Mouse (Mus musculus) midbrain, embryonic 15.5 days (tissue): ENCODE data around the gene N4bp1. TPM values are rescaled to one million over a fixed set of nuclear protein-coding genes. Genes with fewer than 3 reads are reported as not detected.

Source experiments
- ATAC-seq: fragments of 200-750 bp; cut with Nextera tagmentation; replicated peaks from 2 replicates; pipeline ENCODE4 v1.8.0; 2017; ENCODE audit warnings: moderate TSS enrichment
- H3K27ac ChIP-seq: fragments of 300-500 bp; sonication (generic); 2 replicates; pipeline ENCODE4 v1.5.1; 2015; ENCODE audit warnings: mild to moderate bottlenecking, inconsistent platforms
- H3K27me3 ChIP-seq: fragments of 300-500 bp; sonication (generic); replicated peaks from 2 replicates; pipeline ENCODE4 v1.6.1; 2015; ENCODE audit warnings: inconsistent platforms
- H3K36me3 ChIP-seq: fragments of 300-500 bp; sonication (generic); replicated peaks from 2 replicates; pipeline ENCODE4 v1.6.1; 2015; ENCODE audit warnings: inconsistent platforms
- H3K4me1 ChIP-seq: fragments of 300-500 bp; sonication (generic); 2 replicates; pipeline ENCODE4 v1.6.1; 2015; ENCODE audit warnings: inconsistent platforms
- H3K4me2 ChIP-seq: fragments of 300-500 bp; sonication (generic); 2 replicates; pipeline ENCODE4 v1.6.1; 2015; ENCODE audit warnings: inconsistent platforms, mild to moderate bottlenecking, moderate library complexity
- H3K4me3 ChIP-seq: fragments of 300-500 bp; sonication (generic); 2 replicates; pipeline ENCODE4 v1.5.1; 2015; ENCODE audit warnings: mild to moderate bottlenecking, inconsistent platforms
- H3K9ac ChIP-seq: fragments of 300-500 bp; sonication (generic); 2 replicates; pipeline ENCODE4 v1.6.1; 2015; ENCODE audit warnings: mild to moderate bottlenecking, inconsistent platforms
- H3K9me3 ChIP-seq: fragments of 300-500 bp; sonication (generic); 2 replicates; pipeline ENCODE4 v1.6.1; 2016; ENCODE audit warnings: inconsistent platforms
- WGBS: fragments of 180-500 bp; shearing (Covaris S2); methylation state at CpG from one replicate; pipeline ENCODE4 v1.1.7; 2015; ENCODE audit warnings: mixed read lengths; 5-methylcytosine and 5-hydroxymethylcytosine counted together
- polyA plus RNA-seq: library from polyadenylated mRNA; unstranded; fragments of >200 nt; fragmentation: Nextera tagmentation; extraction: Ambion mirVana; gene quantifications from 2 replicates; pipeline ENCODE4 v1.2.1, GENCODE M21; 2015

N4bp1 gene
- polyA plus RNA-seq, 1 experiment from 2014 or later, result 11.8 TPM

GRCm38 (mm10) chr8:86870771-86871170 is 14.3 kb downstream of the N4bp1 start:
- 88% methylated on average over 2 of the region's 2 CpGs for WGBS
- no peak for ATAC-seq
- no peak overlapping the region for H3K27ac ChIP-seq
- H3K27me3 ChIP-seq, result no peaks in the 10 kb centered on the region
- no peak overlapping the region for H3K9ac ChIP-seq
- H3K36me3 ChIP-seq, result no peaks in the 10 kb centered on the region
- no peak overlapping the region for H3K4me2 ChIP-seq
- peaks cover 25% of the 10 kb centered on the region for H3K4me1 ChIP-seq
- H3K4me3 ChIP-seq, result no peak overlapping the region
- no peaks in the 10 kb centered on the region for H3K9me3 ChIP-seq

DNA sequence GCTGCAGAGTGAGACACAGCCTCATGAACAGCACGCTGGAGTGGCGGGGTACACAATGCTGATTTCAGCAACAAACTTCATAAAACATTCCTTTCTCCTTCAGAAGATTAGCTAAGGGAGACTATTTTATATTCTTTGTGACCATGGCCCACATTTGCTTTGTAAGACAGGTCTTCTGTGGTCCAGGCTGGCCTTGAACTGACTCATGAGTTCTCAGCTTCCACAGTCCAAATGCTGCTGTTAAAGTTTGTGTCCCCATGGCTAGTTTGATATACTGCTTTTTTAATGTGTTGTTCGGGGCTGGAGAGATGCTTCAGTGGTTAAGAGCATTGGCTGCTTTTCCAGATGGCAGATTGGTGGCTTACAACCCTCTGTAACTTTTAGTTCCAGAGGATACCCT is 17.0 kb downstream of the N4bp1 start:
- Histone ChIP-seq H3K9ac (no peak overlapping the region), H3K27ac (no peak overlapping the region), H3K27me3 (no peaks in the 10 kb centered on the region), H3K4me2 (no peak overlapping the region), H3K9me3 (no peaks in the 10 kb centered on the region), H3K4me3 (no peak overlapping the region), H3K4me1 (peaks cover 16% of the 10 kb centered on the region; the same call in 1 of the 2 replicates), H3K36me3 (no peaks in the 10 kb centered on the region)
- WGBS, result 91% methylated on average over 3 of the region's 3 CpGs
- ATAC-seq, result no peak

GRCm38 (mm10) chr8:86864764-86865163 is 20.3 kb downstream of the N4bp1 start:
- Histone ChIP-seq H3K4me2 (no peak overlapping the region), H3K27ac (no peak overlapping the region), H3K36me3 (0 out of 2 replicates have a peak, but pooled peaks cover 3% of the 10 kb centered on the region), H3K9me3 (no peaks in the 10 kb centered on the region), H3K27me3 (no peaks in the 10 kb centered on the region), H3K9ac (no peak overlapping the region), H3K4me3 (no peak overlapping the region), H3K4me1 (no peaks in the 10 kb centered on the region)
- no peak for ATAC-seq
- 87% methylated on average over 4 of the region's 4 CpGs for WGBS

- Histone ChIP-seq H3K4me1 (no peaks in the 10 kb centered on the region), H3K27ac (no peak overlapping the region), H3K9me3 (no peaks in the 10 kb centered on the region), H3K4me2 (no peak overlapping the region), H3K27me3 (no peaks in the 10 kb centered on the region), H3K4me3 (no peak overlapping the region), H3K9ac (no peak overlapping the region), H3K36me3 (0 out of 2 replicates have a peak, but pooled peaks cover 3% of the 10 kb centered on the region)
- ATAC-seq, result no peak
- WGBS, result 89% methylated on average over 4 of the region's 4 CpGs
Observed at GRCm38 (mm10) chr8:86862837-86863236, 22.2 kb downstream of the N4bp1 start.

GRCm38 (mm10) chr8:86862155-86862816 is 22.8 kb downstream of the N4bp1 start:
- Histone ChIP-seq H3K9me3 (no peaks in the 10 kb centered on the region), H3K36me3 (0 out of 2 replicates have a peak, but pooled peaks cover 3% of the 10 kb centered on the region), H3K4me2 (no peak overlapping the region), H3K27ac (no peak overlapping the region), H3K4me3 (no peak overlapping the region), H3K27me3 (no peaks in the 10 kb centered on the region), H3K9ac (no peak overlapping the region), H3K4me1 (no peaks in the 10 kb centered on the region)
- 87% methylated on average over 3 of the region's 3 CpGs for WGBS
- ATAC-seq, result no peak

- no peaks in the 10 kb centered on the region for H3K27me3 ChIP-seq
- H3K27ac ChIP-seq, result no peak overlapping the region
- no peak for ATAC-seq
- 89% methylated on average over 7 of the region's 7 CpGs for WGBS
- no peaks in the 10 kb centered on the region for H3K4me1 ChIP-seq
- no peak overlapping the region for H3K9ac ChIP-seq
- H3K36me3 ChIP-seq, result 0 out of 2 replicates have a peak, but pooled peaks cover 3% of the 10 kb centered on the region
- no peak overlapping the region for H3K4me3 ChIP-seq
- no peak overlapping the region for H3K4me2 ChIP-seq
- H3K9me3 ChIP-seq, result no peaks in the 10 kb centered on the region
Observed at GRCm38 (mm10) chr8:86861516-86861915, 23.5 kb downstream of the N4bp1 start.

GRCm38 (mm10) chr8:86856248-86856647 is 28.8 kb downstream of the N4bp1 start:
- Histone ChIP-seq H3K27ac (no peak overlapping the region), H3K36me3 (0 out of 2 replicates have a peak, but pooled peaks cover 3% of the 10 kb centered on the region), H3K9ac (no peak overlapping the region), H3K4me1 (peaks cover 10% of the 10 kb centered on the region), H3K4me2 (no peak overlapping the region), H3K9me3 (no peaks in the 10 kb centered on the region), H3K27me3 (no peaks in the 10 kb centered on the region), H3K4me3 (no peak overlapping the region)
- ATAC-seq, result no peak
- WGBS, result 87% methylated on average over 7 of the region's 7 CpGs

- WGBS, result 20% methylated on average over 11 of the region's 11 CpGs
- H3K9ac ChIP-seq, result no peak overlapping the region; the same call in 1 of the 2 replicates
- no peaks in the 10 kb centered on the region for H3K27me3 ChIP-seq
- no peak overlapping the region for H3K27ac ChIP-seq
- no peaks in the 10 kb centered on the region for H3K9me3 ChIP-seq
- H3K4me2 ChIP-seq, result no peak overlapping the region
- ATAC-seq, result no peak
- no peak overlapping the region for H3K4me3 ChIP-seq
- no peaks in the 10 kb centered on the region for H3K36me3 ChIP-seq
- H3K4me1 ChIP-seq, result peaks cover 10% of the 10 kb centered on the region
Observed at GRCm38 (mm10) chr8:86854686-86855085, 30.4 kb downstream of the N4bp1 start.

DNA sequence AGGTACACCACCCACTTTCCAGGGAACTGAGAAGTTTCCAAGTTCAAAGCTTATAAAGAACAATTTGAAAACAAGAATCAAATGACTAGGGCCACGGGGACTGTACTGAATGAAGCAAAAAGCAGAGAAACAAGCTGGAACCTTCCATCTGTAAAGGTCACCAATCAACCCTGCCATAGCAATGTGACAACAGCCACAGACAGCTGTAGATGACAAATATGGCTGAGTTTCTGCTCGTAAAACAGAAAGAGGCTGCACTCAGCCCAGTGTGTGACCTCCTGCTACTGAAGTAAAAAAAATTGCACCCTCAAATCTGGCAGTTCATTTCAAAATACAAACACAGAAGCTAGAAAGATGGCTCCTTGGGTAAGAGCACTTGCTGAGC is 31.1 kb downstream of the N4bp1 start:
- ATAC-seq, result no peak
- H3K27me3 ChIP-seq, result no peaks in the 10 kb centered on the region
- WGBS, result 79% methylated on average over 2 of the region's 2 CpGs
- H3K9ac ChIP-seq, result no peak overlapping the region
- no peaks in the 10 kb centered on the region for H3K36me3 ChIP-seq
- H3K9me3 ChIP-seq, result no peaks in the 10 kb centered on the region
- H3K27ac ChIP-seq, result no peak overlapping the region
- no peak overlapping the region for H3K4me3 ChIP-seq
- H3K4me1 ChIP-seq, result peaks cover 10% of the 10 kb centered on the region
- no peak overlapping the region for H3K4me2 ChIP-seq

- Histone ChIP-seq H3K9me3 (no peaks in the 10 kb centered on the region), H3K4me2 (no peak overlapping the region), H3K4me1 (peaks cover 10% of the 10 kb centered on the region), H3K9ac (no peak overlapping the region), H3K27ac (no peak overlapping the region), H3K4me3 (no peak overlapping the region), H3K36me3 (no peaks in the 10 kb centered on the region), H3K27me3 (no peaks in the 10 kb centered on the region)
- WGBS, result 89% methylated on average over 8 of the region's 8 CpGs
- ATAC-seq, result no peak
Observed at GRCm38 (mm10) chr8:86853266-86853988, 31.6 kb downstream of the N4bp1 start.

- peaks cover 10% of the 10 kb centered on the region for H3K4me1 ChIP-seq
- no peak overlapping the region for H3K4me3 ChIP-seq
- no peak overlapping the region for H3K9ac ChIP-seq
- no peaks in the 10 kb centered on the region for H3K27me3 ChIP-seq
- H3K4me2 ChIP-seq, result no peak overlapping the region
- 93% methylated on average over 3 of the region's 3 CpGs for WGBS
- no peaks in the 10 kb centered on the region for H3K9me3 ChIP-seq
- ATAC-seq, result no peak
- H3K36me3 ChIP-seq, result peaks cover 4% of the 10 kb centered on the region
- H3K27ac ChIP-seq, result no peak overlapping the region
Observed at GRCm38 (mm10) chr8:86852491-86852890, 32.6 kb downstream of the N4bp1 start.

DNA sequence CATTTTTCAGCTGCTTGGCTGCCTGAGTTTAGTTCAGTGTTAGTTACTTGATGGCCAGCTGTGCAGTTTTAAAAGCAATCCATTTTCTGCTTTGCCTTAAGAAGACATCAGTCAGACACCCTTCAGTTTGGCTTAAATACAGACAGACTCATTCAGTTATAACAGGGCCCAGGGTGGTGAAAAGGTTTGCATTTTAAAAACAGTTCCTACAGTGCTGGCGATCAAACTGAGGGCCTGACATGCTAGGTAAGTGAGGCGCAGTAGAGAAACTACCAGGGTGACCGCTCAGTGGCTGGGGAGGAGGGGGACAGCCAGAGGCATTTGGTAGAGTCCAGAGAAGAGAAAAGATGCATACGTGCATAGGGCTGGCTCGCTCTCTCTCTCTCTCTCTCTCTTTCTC is 36.2 kb downstream of the N4bp1 start:
- no peak overlapping the region for H3K4me2 ChIP-seq
- no peak overlapping the region for H3K9ac ChIP-seq
- H3K36me3 ChIP-seq, result peaks cover 9% of the 10 kb centered on the region
- no peak overlapping the region for H3K4me3 ChIP-seq
- H3K27ac ChIP-seq, result no peak overlapping the region
- no peaks in the 10 kb centered on the region; the same call in 1 of the 2 replicates for H3K4me1 ChIP-seq
- H3K9me3 ChIP-seq, result no peaks in the 10 kb centered on the region
- H3K27me3 ChIP-seq, result no peaks in the 10 kb centered on the region
- no peak for ATAC-seq
- WGBS, result 87% methylated on average over 5 of the region's 5 CpGs

DNA sequence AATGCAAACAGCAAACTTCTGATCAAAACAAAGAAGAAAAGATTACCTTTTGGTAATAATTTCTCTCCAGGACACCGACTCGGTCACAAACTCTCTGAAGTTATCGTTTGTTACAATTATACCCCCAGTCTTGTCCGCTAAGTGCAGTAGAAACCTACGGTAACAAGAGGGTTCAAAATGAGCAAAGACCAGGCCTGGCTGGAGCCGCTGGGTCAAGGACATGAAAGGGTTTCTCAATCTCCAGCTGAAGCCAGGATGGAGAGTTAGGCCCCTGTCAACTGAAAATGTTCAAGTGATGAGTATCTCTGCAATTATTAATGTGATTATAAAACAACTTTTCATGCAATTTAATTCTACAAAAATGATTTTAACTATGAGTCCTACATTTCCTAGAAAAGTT is 36.7 kb downstream of the N4bp1 start:
- Histone ChIP-seq H3K36me3 (peaks cover 11% of the 10 kb centered on the region), H3K27me3 (no peaks in the 10 kb centered on the region), H3K4me3 (no peak overlapping the region), H3K9me3 (no peaks in the 10 kb centered on the region), H3K4me2 (no peak overlapping the region), H3K9ac (no peak overlapping the region), H3K27ac (no peak overlapping the region), H3K4me1 (no peaks in the 10 kb centered on the region)
- WGBS, result 94% methylated on average over 6 of the region's 6 CpGs
- ATAC-seq, result no peak
